Mouse (Mus musculus) bone marrow, adult 2 months (tissue): ENCODE data around the gene Slc6a18. TPM values are rescaled to one million over a fixed set of nuclear protein-coding genes. Genes with fewer than 3 reads are reported as not detected.

Experiments
- H3K27ac ChIP-seq: fragments of 200-500 bp; 2 replicates; pipeline ENCODE4 v1.5.1; 2012; ENCODE audit warnings: low read depth, mild to moderate bottlenecking, control low read depth, inconsistent platforms, low read length; ENCODE audit not compliant: control insufficient read depth, poor library complexity, insufficient read depth
- H3K4me1 ChIP-seq: fragments of 200-500 bp; 2 replicates; pipeline ENCODE4 v1.6.1; 2011; ENCODE audit warnings: low read length; ENCODE audit not compliant: control insufficient read depth, insufficient read depth
- H3K4me3 ChIP-seq: fragments of 200-500 bp; replicated peaks from 2 replicates; pipeline ENCODE3; 2011; ENCODE audit warnings: mild to moderate bottlenecking, low read depth, low read length, control low read depth; ENCODE audit not compliant: control insufficient read depth
- CTCF ChIP-seq: fragments of 200-500 bp; IDR thresholded peaks from 2 replicates; pipeline ENCODE4 v1.5.1; 2011; ENCODE audit warnings: low read length, control low read depth; ENCODE audit not compliant: control insufficient read depth, insufficient read depth
- POLR2A ChIP-seq: fragments of 200-500 bp; IDR thresholded peaks from 2 replicates; pipeline ENCODE4 v1.6.1; 2011; ENCODE audit warnings: low read depth, mild to moderate bottlenecking, control low read depth, low read length, borderline replicate concordance; ENCODE audit not compliant: control insufficient read depth
- WGBS: fragments of 180-500 bp; shearing (Covaris S2); methylation state at CpG from one replicate; pipeline ENCODE4 v1.1.7; 2018; 5-methylcytosine and 5-hydroxymethylcytosine counted together
- polyA plus RNA-seq: library from polyadenylated mRNA; stranded (reverse); fragments of >200 nt; gene quantifications from 2 replicates; pipeline ENCODE4 v1.2.4, GENCODE M21; 2011; ENCODE audit warnings: low replicate concordance; ENCODE audit not compliant: missing spikeins, insufficient read depth, insufficient read length

Gene Slc6a18
- polyA plus RNA-seq = 0.75 TPM in 1 of 2 replicates, not detected in the other

DNA sequence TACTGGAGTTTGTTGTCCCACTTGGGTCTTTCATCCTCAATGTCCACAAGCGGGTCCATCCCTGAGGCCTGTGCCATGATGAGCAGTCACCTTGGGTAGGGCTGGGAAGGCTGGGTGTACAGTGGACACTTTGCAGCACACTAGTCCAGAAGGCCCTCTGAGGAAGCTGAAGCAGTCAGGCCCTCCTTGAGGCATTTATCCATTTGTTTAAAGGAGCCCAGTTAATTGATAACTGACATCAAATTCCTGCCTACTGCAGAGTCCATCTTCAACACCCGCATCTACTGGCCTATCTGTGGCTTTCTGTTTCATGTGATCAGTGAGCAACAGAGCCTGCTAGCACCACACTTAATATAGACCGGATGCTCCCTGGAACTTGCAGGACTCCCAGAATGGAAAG is at the start of gene Slc6a18:
Slc6a18 (minus strand) TSS at position 171 of the 400 bp plus-strand sequence.
- Histone ChIP-seq H3K4me3 (no peak within 1 kb of the TSS), H3K4me1 (no peaks in the 10 kb centered on the region), H3K27ac (no peak within 1 kb of the TSS)
- TF ChIP-seq CTCF = no peak
- TF ChIP-seq POLR2A = no peak
- WGBS = 69% methylated on average over 3 of the region's 3 CpGs

DNA sequence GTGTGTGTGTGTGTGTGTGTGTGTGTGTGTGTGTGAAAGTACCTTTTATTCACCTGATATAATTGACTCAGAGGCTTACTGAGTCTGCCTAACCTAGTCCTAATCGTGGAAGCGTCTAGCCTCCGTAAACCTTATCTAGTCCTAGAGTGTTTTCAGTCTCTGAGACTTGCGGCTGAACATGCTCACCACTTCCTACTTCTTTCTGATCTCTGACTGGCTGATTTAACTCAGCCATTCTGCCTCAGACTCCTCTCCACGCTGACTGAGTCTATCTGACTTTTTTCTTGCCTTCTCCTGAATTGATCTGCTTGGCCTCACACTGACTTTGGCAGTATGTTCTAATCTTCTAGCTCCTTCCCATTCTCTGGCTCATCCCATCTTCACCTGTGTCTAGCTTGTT is 47.5 kb upstream of the Slc6a18 start:
- H3K4me1 ChIP-seq = no peaks in the 10 kb centered on the region
- WGBS = 1% methylated on average over 5 of the region's 5 CpGs
- no peak overlapping the region for H3K4me3 ChIP-seq
- TF ChIP-seq CTCF = no peak
- no peak for TF ChIP-seq POLR2A
- no peak overlapping the region for H3K27ac ChIP-seq

DNA sequence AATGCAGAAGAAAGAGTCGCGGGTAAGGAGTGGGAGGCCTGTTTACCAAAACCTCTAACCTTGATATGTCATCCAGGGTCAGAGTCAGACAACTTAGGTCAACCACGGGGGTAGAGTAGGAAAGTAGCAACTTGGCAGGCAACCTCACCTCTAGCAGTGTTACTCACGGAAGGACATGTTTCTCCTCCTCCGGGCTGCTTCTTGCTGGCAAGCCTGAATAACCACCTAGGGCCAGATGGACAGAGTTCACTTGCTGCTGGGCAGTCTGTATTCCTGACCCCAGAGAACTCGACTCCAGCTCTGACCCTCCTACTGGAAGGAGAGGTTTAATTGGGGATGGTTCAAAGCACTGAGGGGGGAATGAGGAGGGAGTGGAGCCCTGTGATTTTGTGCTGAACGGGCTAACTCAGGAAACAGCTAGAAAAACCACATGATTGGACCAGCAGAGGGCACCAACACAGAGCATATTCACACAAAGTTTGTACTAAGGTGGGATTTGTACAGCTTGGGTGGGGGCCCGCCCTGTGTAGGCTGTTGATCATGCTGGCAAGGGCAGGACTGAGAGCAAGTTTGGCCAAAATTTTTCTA is 45.4 kb upstream of the Slc6a18 start:
- TF ChIP-seq CTCF (peak; percentile 18; the same call in 1 of the 2 replicates), POLR2A (no peak)
- H3K27ac ChIP-seq = no peak overlapping the region
- no peak overlapping the region for H3K4me3 ChIP-seq
- 34% methylated on average over 8 of the region's 8 CpGs for WGBS
- H3K4me1 ChIP-seq = no peaks in the 10 kb centered on the region

DNA sequence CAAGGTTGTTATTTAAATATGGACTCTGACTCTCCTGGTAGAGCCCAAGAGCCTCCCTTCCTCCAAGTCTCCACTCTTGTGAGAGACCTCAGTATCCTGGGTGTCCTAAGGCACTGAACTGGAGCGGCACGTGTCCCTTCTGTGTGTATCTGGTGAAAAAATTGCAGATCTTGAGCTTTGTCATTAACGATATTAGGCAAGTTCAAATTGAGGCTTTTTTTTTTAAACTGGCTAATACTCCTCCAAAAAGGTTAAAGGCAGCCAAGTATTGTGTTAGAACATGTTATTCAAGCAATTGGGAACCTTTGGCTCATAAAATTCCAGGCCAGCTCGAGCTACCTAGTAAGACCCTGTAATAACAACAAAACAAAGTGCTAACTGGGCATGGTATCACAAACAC is 42.4 kb upstream of the Slc6a18 start:
- H3K4me3 ChIP-seq = no peak overlapping the region
- WGBS = 79% methylated on average over 4 of the region's 4 CpGs
- no peak overlapping the region for H3K27ac ChIP-seq
- TF ChIP-seq POLR2A = no peak
- TF ChIP-seq CTCF = no peak
- H3K4me1 ChIP-seq = no peaks in the 10 kb centered on the region

DNA sequence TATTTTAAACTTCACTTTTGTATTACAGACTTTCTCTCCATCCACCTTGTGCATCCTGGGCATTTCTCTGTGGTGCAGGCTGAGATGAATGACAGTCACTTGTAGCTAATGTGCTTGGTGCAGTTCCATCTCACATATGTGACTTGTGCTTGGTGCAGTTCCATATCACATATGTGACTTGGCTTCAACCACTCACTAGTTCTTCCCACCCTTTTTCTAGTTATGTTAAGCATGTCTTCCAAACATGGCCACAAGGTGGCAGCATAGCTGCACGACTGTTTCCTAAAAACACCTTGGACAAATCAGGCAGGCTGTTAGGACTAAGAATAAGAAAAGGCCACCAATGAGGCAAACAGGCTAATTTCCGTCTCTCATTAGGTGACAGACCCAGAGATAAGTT is 40.4 kb upstream of the Slc6a18 start:
- no peak overlapping the region for H3K27ac ChIP-seq
- WGBS = 7% methylated on average over 2 of the region's 2 CpGs
- no peaks in the 10 kb centered on the region for H3K4me1 ChIP-seq
- TF ChIP-seq POLR2A (no peak), CTCF (peak; percentile 46)
- H3K4me3 ChIP-seq = no peak overlapping the region

DNA sequence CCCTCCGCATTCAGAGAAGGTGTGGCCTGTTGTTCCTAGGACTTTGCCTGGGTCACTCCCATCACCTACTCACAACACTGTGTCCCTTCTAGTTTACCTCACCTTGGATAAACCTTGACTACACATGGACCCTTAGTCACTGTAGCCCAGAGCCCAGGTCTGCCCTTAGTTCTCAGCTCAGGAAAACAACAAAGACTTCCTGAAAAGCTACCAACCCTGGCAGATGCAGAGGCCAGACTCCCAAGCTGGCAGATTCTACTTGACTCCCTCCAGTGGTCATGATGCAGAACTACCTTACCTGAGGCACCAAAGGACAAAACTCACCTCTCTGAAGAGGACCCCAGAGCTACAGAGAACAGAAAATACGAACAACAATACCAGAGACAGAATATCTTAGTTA is 36.2 kb upstream of the Slc6a18 start:
- no peak overlapping the region for H3K27ac ChIP-seq
- peak; percentile 34; the same call in 1 of the 2 replicates for TF ChIP-seq CTCF
- no peak for TF ChIP-seq POLR2A
- WGBS = 65% methylated on average over 2 of the region's 2 CpGs
- no peaks in the 10 kb centered on the region for H3K4me1 ChIP-seq
- H3K4me3 ChIP-seq = no peak overlapping the region

DNA sequence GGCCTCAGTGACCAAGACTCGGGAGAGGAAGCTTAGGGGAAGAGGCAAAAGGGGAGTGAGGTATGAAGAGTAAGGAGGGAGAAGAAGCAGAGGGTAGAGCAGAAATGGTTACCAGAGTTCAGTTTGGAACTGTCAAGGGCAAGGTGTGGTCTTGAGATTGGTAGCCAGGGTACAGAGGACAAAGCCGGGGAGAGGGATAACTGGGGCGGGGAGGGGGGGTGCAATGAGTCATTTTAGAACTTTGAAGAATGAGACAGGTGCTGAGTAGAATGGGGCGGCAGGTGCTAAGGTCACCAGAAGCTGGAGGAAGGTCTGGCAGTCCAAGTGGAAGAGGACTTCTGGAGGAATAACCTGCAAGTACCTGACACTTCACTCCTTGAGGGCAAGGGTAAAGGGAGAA is 35.4 kb upstream of the Slc6a18 start:
- WGBS = 68% methylated on average over 4 of the region's 4 CpGs
- TF ChIP-seq CTCF (no peak), POLR2A (no peak)
- H3K4me1 ChIP-seq = no peaks in the 10 kb centered on the region

DNA sequence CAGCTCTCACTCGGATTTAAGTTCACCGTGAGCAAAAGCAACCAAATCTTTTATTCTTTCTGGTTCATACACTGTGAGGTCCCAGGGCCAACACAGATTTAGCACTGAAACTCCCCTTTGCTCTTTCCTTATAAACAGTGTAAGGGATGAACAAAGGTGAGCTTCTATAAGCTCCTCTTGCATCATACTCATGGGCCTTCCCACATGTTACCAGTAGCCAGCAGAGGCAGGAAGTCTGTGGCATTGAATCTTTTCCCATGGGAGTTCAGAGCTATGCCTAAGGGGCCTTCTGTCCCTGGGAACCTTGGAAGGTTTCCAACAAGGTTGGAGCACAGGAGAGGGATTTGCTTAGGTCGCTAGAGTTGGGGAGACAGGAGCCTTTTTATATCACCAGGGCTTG is 34.4 kb upstream of the Slc6a18 start:
- H3K27ac ChIP-seq = no peak overlapping the region

More for the DNA sequence above, 35.4 kb upstream of the Slc6a18 start:
- Histone ChIP-seq H3K4me3 (no peak overlapping the region), H3K27ac (no peak overlapping the region)

More for the DNA sequence above, 34.4 kb upstream of the Slc6a18 start:
- no peak overlapping the region for H3K4me3 ChIP-seq
- TF ChIP-seq POLR2A (no peak), CTCF (no peak)
- 77% methylated on average over 3 of the region's 3 CpGs for WGBS
- no peaks in the 10 kb centered on the region for H3K4me1 ChIP-seq
